Mouse (Mus musculus) layer of hippocampus, adult 11-12 months (tissue): ENCODE results near the gene Wdr89.

Experiments used
- DNase-seq: peaks from one replicate; pipeline ENCODE4 v3.0.0; 2022; ENCODE audit warnings: low spot score

Gene Wdr89

GRCm38 (mm10) chr12:75668221-75668620, 1.1 kb downstream of the Wdr89 start:
- DNase-seq: no peak

- no peak for DNase-seq
These were observed 2.4 kb downstream of the Wdr89 start for GRCm38 (mm10) chr12:75666939-75667338.

GRCm38 (mm10) chr12:75664516-75664810, 4.9 kb downstream of the Wdr89 start:
- no peak for DNase-seq

GRCm38 (mm10) chr12:75663646-75664515, 5.5 kb downstream of the Wdr89 start:
- no peak for DNase-seq

- DNase-seq: no peak
These were observed 7.0 kb downstream of the Wdr89 start for GRCm38 (mm10) chr12:75662376-75662775.

- DNase-seq: no peak
These were observed 10.9 kb downstream of the Wdr89 start for GRCm38 (mm10) chr12:75658403-75658802.

GRCm38 (mm10) chr12:75656580-75656979, 12.8 kb downstream of the Wdr89 start:
- peak; percentile 36 for DNase-seq

GRCm38 (mm10) chr12:75654247-75654801, 15.0 kb downstream of the Wdr89 start:
- DNase-seq: no peak

GRCm38 (mm10) chr12:75649706-75650093, 19.6 kb downstream of the Wdr89 start:
- no peak for DNase-seq

- no peak for DNase-seq
These were observed 20.2 kb downstream of the Wdr89 start for GRCm38 (mm10) chr12:75649058-75649705.

GRCm38 (mm10) chr12:75648281-75648680, 21.1 kb downstream of the Wdr89 start:
- DNase-seq: no peak

GRCm38 (mm10) chr12:75647663-75648062, 21.7 kb downstream of the Wdr89 start:
- no peak for DNase-seq

- no peak for DNase-seq
These were observed 23.6 kb downstream of the Wdr89 start for GRCm38 (mm10) chr12:75645780-75646179.

- no peak for DNase-seq
These were observed 27.6 kb downstream of the Wdr89 start for GRCm38 (mm10) chr12:75641726-75642125.

- no peak for DNase-seq
These were observed 31.0 kb downstream of the Wdr89 start for GRCm38 (mm10) chr12:75638345-75638744.

- no peak for DNase-seq
These were observed 32.2 kb downstream of the Wdr89 start for GRCm38 (mm10) chr12:75637103-75637502.

- DNase-seq: no peak
These were observed 33.4 kb downstream of the Wdr89 start for GRCm38 (mm10) chr12:75635771-75636430.

GRCm38 (mm10) chr12:75629618-75630017, 39.7 kb downstream of the Wdr89 start:
- DNase-seq: no peak

- no peak for DNase-seq
These were observed 46.0 kb downstream of the Wdr89 start for GRCm38 (mm10) chr12:75623292-75623691.

GRCm38 (mm10) chr12:75622835-75623234, 46.5 kb downstream of the Wdr89 start:
- no peak for DNase-seq

GRCm38 (mm10) chr12:75616841-75617240, 52.5 kb downstream of the Wdr89 start:
- no peak for DNase-seq

- no peak for DNase-seq
These were observed 53.1 kb downstream of the Wdr89 start for GRCm38 (mm10) chr12:75616158-75616791.
